Mouse (Mus musculus) testis, postnatal 10 days (tissue): ENCODE data around the gene Zfp300.

ENCODE experiments used
- DNase-seq: peaks from one replicate; pipeline ENCODE4 v3.0.0; 2021; ENCODE audit warnings: low spot score

Zfp300 gene

DNA sequence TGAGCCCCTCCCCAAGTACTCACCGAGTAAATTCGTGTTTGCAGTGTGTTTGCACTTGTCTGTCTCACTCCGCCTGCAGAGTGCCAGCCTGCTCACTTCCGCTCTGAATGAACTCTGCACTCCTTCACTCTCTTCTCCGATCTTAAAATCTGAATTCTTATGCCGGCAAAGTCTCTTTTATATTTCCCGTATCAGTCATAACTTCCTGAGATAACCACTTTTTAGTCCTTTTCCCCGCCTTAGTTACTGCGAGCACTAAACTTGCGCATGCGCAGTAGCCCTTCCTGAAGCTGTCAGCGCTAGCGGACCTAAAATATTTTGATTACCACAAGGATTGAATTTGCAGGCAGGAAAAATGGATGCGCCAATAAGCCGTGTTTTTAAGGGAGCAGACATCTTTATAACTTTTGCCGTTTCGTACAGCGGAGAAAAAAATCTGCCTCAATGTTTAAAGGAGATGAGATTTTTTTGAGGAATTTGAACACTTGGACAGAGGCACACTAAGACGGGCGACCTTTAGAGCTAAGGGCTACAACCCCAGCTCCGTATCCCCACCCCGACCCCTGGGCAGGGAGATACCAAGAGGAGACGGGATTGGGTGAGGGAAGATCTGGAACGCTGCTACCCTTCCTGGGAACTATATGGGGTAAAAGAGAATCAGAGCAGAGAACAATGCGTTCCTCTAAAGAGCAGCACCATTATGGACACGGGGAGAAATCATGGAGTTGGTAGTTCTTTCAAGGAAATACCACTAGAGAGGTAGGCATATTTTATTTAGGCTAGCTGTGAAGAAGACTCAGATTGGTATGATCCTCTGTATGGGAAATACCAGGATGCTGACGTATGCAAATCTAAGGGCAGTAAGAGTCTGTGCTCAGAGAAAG lies at the start of gene Zfp300:
Zfp300 (minus strand) TSS at position 545 of the 884 bp plus-strand sequence.
- peak; percentile 73 for DNase-seq

DNA sequence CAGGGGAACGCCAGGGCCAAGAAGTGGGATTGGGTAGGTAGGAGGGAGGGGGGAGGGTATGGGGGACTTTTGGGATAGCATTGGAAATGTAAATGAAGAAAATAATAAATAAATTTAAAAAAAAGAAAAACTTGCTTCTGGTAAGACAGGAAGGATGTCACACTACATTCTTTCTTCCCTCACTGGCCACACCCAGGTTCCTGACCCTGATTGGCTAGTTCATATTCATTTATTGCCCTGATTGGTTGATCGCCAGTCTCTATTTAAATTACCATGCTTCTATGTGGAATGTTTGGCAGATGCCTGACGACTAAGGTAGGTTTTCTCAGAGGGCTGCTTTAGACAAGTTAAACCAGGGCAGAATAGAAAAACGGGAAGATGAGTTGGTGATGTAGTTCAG lies 26.2 kb upstream of the Zfp300 start, which contains the start of gene Ssxa1:
Ssxa1 (plus strand) TSS at position 301 of the 400 bp plus-strand sequence.
- no peak for DNase-seq

DNA sequence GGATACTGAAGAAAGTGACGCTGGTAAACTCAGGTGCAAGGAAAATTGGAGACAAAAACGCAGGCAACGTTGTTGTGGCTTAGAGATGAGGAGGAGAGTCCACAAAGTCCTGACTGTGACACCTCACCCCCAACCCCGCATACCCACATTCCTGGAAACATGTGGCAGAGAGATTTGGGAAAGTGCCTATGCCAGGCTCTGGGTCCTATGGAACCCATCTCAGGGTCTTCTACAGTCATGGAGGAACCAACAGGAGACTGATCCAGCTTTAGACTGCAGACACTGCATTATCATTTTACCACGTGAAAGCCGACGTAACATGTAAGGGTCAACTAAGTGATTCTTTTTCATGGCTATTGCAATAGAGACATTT lies 526 bp upstream of the Zfp300 start:
- DNase-seq = no peak

DNA sequence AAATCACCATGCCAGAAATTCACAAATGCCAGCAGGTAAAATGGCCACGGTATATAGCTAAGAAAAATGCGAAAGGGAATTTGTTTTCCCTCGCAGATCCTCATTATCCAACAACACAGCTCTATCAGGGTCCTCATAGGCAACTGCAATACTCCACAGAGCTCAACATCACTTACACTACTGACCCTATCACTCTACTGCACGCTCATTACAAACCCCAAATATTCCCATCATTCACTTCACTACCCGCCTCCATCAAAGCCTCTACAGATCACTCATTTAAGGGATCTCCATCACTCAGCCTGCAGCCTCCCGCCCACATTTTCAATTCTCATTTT lies 713 bp downstream of the Zfp300 start:
- DNase-seq = no peak

DNA sequence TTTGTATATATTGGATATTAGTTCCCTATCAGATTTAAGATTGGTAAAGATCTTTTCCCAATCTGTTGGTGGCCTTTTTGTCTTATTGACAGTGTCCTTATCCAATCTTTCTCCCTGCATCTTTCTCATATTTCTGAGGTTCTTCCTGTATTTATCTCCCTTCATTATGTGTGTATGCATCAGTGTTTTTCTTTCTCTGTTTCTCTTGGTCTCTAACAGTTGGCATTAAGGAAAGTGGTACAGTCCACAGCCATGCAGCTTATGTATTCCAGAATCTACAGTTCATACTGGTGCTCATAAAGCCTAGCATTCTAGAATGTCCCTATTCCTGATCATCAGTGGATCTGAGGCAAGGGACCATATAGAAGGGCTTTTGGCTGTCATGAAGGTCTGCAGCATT lies 21.2 kb downstream of the Zfp300 start, which contains the start of gene Spaca5:
Spaca5 (plus strand) TSS at position 301 of the 400 bp plus-strand sequence.
- DNase-seq = no peak

DNA sequence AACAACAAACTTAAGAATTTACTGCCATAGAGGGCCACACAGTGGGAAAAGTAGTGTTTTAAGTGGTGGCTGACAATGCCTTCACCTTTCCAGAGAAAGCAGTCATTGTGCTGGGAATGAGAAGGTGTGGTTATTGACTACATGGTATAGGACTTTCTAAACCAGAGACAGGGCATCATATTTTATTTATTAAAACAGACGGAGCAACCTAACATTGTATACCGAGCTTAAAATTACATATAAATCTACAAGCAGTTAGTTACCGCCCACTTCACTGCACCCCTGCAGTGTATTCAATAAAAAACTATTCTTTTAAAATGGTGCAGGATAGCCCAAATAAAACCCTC lies 26.8 kb downstream of the Zfp300 start:
- DNase-seq = no peak

DNA sequence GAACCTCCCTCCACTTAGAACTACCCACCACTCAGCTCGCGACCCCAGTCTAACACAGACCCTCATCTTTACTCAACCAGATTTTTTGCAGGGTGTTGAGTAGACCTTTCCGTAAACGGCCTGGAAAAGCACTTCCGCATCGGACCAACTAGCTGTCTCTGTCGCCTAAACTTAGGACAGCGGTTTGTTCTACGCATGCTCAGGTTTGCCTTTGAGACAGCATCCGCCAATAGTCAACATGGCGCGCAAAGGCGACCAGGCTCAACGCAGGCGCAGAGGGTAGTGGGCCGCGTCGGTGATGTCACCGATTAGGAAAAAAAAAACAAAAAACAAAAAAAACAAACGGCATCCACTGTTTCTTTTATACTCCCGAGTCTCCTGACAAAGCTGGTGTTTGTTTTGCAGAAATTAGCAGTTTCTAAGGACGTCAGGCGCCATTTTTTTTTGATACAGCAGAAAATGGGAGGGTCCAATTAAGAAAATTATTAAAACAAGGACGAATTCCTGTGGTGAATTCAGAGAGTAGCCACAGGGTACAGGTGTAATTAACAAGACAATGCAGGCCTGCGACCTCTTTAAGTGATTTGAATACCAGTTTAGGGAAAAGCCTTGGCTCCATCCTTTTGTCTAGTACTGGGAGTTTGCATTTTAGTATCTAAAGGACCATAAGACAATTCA lies 27.3 kb downstream of the Zfp300 start, which contains the start of gene Zfp182:
Zfp182 (minus strand) TSS at position 451 of the 678 bp plus-strand sequence.
- peak; percentile 78 for DNase-seq

DNA sequence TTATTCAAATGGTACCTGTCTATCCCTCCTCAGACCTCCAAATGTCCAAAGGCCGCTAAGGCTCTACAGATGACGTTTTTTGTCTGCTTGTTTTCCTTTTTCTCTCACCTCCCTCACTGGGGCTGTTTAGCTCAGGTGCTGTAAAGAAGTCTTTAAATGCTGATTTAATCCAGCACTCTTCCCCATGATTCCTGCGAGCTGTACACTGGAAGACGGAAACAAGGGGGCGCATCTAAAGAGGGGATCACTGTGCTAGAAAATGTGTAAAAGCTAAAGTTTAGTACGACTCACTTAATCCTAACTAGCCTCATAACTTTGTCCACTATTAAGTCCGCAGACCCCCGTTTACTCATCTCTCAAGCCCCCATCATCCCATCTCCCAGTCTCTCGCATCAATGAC lies 27.9 kb downstream of the Zfp300 start:
- DNase-seq = no peak
